Mouse (Mus musculus) megakaryocyte-erythroid progenitor cell, adult 5 weeks (primary cell): ENCODE data around the gene Wwtr1. TPM values are rescaled to one million over a fixed set of nuclear protein-coding genes. Genes with fewer than 3 reads are reported as not detected.

Experiments
- polyA plus RNA-seq: library from polyadenylated mRNA; stranded (reverse); fragments of >175 nt; gene quantifications from 2 replicates; pipeline ENCODE4 v1.2.3, GENCODE M21; 2012

Gene Wwtr1
- 0.14 TPM in 1 of 2 replicates, not detected in the other for polyA plus RNA-seq

GRCm38 (mm10) chr3:57575660-57576055 is at the start of gene Wwtr1:
Gene Wwtr1, minus strand, starts transcription at chr3:57575910.

DNA sequence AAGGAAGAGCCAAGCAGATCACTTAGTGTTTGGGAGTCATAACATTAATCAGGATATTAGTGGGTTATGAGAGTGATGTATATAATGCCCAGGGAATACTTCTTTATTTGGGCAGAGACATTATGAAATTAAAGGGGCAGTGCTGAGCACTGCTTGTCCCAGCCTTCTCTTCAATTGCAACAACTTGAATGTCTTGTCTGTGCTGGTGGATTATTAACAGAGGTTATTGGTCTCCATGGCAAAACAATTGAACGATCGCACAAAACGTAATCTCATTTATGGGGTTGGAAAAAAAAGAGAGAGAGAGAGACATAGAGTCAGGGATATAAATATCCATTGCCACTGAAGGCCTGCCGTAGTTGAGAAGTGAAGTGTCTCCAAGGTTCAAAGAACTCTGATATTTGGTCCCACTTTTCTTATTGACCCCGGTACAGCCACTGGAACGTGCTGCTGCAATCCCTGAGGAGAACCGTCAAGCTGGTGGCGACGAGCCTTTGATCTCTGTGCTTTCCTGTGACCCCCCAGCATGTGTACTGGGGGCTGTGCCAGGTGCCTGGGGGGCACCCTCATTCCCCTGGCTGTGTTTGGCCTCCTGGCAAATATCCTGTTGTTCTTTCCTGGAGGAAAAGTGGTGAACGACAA is 150.5 kb downstream of the Wwtr1 start, which contains the start of gene Tm4sf4:
TSS of gene Tm4sf4 (plus strand) at position 226 of the 642 bp plus-strand sequence.

Other genes with a start within 250 kb of the Wwtr1 start
- not detected in 2 replicates for gene Tm4sf4, start 150.6 kb downstream of the Wwtr1 start, polyA plus RNA-seq
- 30.2 and 34.9 TPM in 2 replicates for gene Commd2, start 75.8 kb upstream of the Wwtr1 start, polyA plus RNA-seq
- gene Ankub1, start 116.9 kb upstream of the Wwtr1 start, polyA plus RNA-seq, result not detected in 2 replicates
- gene Rnf13, start 160.2 kb upstream of the Wwtr1 start, polyA plus RNA-seq, result 1.2 and 2.3 TPM in 2 replicates